Mouse (Mus musculus): ENCODE measurements around the gene Zfp667. TPM values are rescaled to one million over a fixed set of nuclear protein-coding genes. Genes with fewer than 3 reads are reported as not detected.
A peak's percentile ranks its signal among the peaks of the same experiment; 100 is the strongest.
"Not testable (repeated sequence)": the region's sequence is repeated elsewhere in the genome, so short reads cannot be mapped to it uniquely, and the experiment has no call there.

The Zfp667 gene
- 0.69 and 1.3 TPM in 2 replicates for total RNA-seq (2015)
- 0.99 and 3.0 TPM in 2 replicates for total RNA-seq (2017)

DNA sequence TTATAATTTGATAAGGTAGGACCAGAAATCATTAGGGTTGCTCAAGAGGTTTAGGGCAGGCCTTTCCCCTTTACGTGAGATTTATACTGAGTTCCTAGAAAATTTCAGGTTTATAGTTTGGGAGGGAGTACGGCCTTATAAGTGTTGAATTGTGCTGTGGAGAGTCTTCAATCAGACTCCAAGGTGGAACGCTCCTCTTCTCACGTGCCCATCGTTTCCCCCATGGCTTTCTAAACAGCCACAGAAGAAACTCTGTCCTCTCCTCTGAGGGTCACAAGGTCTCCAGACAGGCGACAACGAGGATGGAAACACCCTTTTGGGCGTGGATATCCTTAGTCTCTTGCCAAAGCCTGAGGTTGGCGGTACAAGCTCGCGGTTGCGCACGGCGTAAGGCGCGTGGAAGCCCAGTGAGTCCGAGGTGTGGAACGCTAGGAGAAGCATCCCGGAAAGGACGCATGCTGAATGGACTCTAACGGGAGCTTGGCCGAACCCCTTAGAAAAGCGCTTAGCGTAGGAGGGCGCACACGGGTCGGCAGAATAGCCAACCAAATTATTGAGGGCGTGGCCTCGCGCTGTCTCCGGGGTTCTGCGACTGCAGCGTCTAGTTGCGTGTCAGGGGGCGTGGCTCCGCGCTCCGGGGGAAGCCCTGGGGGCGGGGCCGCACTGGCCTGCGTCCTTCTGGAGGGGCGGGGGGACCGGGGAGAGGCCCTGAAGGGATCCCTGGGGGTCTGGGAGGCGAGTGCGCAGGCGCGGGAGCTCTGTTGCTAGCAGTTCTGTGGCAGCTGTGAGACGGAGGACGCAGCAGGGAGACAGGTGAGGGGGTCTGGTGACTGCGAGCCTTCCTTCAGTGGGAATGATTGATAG is at the start of gene Zfp667:
Gene Zfp667 (plus strand): TSS at position 738 of the 864 bp plus-strand sequence.
- ATAC-seq (ENCODE audit: poor library complexity, severe bottlenecking) = peak; percentile 69

DNA sequence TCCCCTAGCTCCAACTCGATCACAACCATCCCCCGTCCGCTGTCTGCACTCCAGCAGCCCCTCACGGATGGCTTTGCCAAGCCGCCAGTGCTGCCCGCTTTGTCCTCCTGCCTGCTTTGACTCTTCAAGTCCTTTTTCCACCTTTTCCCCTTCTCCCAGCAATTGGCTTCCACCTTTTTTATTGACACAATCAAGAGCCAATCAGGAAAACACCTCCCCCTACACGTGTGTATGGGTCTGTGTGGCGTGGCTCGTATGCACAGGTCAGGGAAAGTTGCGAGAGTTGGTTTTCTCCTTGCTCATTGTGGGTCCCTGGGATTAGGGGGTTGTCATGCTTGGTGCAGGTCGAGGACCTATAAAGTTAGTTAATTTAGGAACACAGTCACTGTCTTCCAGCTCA is 46.6 kb upstream of the Zfp667 start:
- ATAC-seq (ENCODE audit: poor library complexity, severe bottlenecking) = no peak

DNA sequence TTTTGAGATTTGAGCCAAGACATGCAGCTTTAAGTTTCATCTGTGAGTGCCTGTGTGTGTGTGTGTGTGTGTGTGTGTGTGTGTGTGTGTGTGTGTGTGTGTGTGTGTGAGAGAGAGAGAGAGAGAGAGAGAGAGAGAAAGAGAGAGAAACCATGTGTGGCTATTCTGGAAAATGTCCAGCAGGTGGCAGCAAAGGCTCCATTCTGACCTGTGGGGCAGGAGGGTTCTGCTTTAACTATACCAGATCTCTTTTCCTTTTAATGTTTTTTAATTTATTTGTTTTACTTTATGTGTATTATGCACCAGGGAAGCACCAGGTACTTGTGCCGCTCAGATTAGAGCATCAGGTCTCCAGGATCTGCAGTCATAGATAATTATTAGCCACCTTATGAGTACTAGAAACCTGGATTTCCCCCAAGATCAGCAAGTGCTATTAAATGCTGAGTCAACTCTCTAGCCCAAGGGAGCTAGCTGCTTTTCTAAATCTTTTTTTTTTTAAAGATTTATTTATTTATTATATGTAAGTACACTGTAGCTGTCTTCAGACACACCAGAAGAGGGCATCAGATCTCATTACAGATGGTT is 45.4 kb upstream of the Zfp667 start:
- peak; percentile 60; the same call in 1 of the 2 replicates for ATAC-seq (ENCODE audit: poor library complexity, severe bottlenecking)

DNA sequence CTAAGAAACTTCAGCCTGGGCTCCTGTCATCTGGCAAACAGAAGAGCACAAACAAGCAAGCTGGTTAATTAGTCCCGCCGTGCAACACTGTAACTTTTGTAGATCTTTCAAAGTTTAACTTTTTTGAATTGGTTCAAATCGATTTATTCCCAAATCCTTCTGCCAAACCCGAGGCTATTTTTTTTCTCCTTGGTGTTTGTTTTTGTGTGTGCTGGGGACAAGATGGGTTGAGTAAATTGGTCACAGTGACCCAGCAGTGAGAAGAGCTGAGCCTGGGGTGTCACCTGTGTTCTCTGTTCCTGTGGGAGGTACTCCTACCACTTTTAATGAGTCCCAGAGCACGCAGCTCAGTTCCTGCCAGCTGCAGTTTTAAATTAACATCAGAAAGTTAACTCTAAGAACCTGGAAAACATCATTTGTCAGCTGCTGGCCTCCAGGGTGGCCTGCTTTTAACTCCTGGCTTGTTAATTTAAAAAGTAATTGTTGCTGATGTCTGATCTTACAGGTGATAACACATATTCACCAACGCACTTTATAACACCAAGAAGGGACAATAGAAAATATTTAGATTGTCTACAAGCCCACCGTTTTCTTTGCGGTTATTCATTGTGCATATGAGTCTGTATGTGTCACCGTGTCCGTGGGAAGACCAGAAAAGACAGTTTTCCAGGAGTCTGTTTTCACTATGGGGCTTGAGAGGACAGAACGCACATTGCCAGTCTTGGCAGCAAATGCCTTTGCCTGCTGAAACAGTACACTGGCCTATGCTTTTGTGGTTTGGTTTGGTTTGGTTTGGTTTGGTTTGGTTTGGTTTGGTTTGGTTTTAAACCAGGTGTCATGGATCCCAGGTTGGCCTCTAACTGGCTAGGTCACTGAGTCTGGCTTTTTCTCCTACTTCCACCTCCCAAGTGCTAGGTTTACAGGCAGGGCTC is 41.8 kb upstream of the Zfp667 start:
- ATAC-seq (ENCODE audit: poor library complexity, severe bottlenecking) = no peak

DNA sequence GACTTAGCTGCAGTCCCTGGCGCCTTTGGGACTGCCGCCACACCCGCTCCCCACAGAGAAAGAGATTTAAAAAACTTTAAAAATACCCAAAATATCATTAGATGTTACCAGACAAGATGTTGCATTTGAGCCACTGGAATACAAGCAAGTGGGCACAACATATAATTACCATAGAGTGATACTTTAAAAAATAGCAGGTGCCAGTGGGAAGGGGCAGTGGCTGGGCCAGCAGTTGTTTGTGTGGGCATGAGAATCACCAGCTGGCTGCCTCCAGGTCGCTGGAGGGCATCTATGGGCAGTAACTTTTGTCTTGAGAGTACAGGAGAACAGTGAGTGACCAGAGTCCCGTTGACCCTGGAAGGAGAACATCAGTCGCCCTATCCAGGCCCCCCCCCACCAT is 34.0 kb upstream of the Zfp667 start, which contains the start of gene Epp13:
Gene Epp13 (plus strand): TSS at position 301 of the 400 bp plus-strand sequence.
- no peak for ATAC-seq (ENCODE audit: poor library complexity, severe bottlenecking)

DNA sequence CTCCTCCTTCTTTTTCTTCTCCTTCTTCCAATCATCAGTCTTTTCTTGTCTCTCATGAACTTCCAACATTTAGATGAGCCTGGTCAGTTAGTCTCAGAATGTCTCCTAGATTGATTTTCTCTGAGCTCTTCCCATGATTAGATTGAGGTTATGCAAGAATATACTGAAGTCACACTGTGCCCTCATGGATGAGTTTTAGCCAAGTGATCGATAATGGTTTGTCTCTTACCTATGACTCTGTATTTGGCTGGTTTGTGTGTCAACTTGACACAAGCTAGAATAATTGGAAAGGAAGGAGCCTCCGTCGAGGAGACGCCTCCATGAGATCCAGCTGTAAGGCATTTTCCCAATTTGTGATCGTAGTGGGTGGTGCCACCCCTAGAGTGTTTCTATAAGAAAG is 31.9 kb upstream of the Zfp667 start:
- no peak for ATAC-seq (ENCODE audit: poor library complexity, severe bottlenecking)

DNA sequence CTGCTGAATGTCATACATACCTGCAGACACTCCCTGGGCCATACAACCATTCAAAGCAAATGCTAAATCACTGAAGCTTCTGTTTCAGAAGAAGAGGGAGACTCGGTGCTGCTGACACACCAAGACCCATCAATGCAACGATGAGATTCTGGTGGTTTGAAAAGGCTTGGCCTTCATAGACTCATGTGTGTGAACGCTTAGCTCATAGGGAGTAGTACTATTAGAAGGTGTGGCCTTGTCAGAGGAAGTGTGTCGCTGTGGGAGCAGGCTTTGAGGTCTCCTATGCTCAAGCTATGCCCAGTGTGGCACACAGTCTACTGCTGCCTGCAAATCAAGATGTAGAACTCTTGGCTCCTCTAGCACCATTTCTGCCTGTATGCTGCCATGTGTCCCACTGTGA is 29.0 kb upstream of the Zfp667 start:
- ATAC-seq (ENCODE audit: poor library complexity, severe bottlenecking) = no peak

DNA sequence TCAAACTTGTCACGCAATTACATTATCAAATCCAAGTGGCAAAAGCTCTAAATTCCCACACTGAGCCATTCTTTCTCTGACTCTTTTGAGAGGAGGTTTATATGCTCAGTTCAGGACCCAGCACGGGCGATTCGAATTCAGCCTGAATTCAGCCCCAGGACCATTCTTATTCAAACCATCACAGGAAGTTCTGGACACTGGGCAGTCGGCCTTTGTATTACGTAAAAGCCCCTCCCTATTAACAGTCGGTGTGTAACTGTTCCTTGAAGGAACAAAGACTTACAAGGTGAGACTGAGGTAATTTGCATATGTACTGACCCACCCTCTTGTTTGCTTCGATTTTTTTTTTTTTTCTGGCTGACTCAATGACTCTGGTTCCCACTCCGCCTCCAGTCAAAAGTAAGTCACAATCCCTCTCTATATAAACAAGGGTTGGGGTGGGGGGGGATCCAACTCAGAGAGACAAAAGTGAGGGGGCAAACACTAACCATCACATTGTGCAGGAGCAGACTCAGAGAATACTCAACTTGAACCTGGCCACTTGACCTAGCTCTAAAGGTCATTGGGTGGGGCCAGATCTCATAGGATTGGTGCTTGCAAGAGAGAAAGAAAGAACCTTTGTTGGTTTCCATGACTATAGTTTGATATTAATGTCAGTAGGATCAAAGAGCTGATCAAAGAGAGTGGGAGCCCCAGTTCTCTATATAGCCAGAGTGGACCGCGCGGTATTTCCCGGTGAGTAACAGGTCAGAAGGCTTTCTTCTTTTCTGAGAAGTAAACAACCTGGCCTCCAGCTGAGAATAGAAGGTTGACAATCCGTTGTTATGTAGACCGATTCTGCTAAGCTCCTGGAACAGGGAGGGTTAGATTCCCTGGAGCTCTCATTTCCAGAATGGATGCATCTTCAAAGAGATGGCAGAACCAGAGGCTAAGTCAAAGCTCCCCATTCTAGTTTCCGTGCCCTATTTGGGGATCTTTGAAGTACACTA is 27.9 kb upstream of the Zfp667 start:
- no peak for ATAC-seq (ENCODE audit: poor library complexity, severe bottlenecking)

DNA sequence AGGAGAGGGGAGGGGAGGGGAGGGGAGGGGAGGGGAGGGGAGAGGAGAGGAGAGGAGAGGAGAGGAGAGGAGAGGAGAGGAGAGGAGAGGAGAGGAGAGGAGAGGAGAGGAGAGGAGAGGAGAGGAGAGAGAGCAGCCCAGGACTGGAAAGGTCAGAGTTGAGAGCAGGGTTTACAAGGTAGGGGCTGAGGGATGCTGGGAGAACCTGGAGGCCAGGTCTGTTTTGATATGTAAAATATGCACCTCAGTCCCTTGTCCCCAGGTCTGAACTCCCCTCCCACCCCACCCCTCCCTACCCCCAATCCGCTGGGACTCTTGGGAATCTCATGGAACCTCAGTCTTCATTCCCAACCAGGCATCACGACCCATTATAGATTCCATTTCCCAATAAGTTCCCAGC is 26.4 kb upstream of the Zfp667 start:
- not testable (repeated sequence) for ATAC-seq (ENCODE audit: poor library complexity, severe bottlenecking)

DNA sequence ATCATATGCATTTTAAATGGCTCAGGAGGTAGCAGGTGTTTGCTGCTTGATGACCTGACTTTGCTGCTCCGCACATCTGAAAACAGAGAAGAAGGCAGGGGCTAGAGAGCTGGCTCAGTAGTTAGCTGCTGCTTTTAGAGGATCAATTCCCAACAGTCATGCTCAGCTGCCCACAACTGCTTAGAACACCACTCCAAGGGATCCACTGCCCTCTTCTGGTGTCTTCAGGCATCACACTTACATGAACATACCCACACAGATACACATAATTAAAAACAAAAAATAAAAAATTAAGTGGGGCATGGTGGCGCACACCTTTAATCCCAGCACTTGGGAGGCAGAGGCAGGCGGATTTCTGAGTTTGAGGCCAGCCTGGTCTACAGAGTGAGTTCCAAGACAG is 24.3 kb upstream of the Zfp667 start:
- ATAC-seq (ENCODE audit: poor library complexity, severe bottlenecking) = no peak

DNA sequence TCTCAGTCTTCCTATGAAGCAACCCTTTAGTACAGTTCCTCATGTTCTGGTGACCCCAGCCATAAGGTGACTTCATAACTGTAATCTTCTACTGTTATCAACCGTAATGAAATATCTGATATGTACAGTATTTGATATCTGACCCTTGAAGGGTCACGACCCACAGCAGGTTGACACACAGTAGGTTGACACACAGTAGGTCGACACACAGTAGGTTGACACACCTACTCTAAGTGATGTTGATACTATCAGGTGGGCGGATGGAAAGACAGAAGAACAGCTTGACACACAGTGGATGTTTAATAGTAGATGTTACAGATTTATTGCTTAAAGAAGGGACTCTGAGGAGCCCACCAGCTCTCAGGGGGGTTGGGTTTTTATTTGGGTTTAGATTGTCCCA is 23.4 kb upstream of the Zfp667 start:
- no peak for ATAC-seq (ENCODE audit: poor library complexity, severe bottlenecking)

DNA sequence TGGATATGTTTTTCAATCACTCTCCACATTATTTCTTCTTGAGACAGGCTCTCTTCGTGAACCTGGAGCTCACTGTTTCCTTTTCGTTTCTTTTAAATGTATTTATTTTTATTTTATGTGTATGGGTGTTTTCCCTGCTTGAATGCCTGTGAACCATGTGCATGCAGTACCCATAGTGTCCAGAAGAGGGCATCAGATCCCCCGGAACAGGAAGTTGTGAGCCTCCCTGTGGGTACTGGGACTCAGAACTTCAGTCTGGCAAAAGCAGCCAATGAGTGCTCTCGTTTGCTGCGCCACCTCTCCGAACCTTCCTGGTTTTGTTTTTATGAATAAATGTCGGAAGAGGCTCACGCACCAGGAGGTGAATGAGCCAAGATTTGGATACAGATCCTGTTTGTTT is 20.7 kb upstream of the Zfp667 start:
- ATAC-seq (ENCODE audit: poor library complexity, severe bottlenecking) = peak; percentile 75

DNA sequence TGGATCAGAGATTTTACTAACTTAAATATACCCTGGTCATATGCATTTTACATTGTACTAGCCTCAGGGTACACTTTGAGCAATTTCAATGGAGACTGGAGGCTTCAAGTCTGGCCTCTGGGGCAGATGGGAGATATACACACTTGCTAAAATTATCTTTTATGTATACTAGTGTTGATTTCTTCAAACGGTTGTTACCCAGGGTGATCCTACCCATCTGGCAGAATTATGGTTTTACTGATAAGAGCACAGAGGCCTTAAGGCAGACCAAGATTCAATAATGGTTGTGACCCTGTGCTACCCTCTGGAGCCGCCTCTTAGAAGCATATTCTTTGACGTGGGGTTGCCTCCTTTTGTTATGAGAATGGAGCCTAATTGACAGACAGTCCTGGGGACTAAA is 8.5 kb upstream of the Zfp667 start:
- no peak for ATAC-seq (ENCODE audit: poor library complexity, severe bottlenecking)

DNA sequence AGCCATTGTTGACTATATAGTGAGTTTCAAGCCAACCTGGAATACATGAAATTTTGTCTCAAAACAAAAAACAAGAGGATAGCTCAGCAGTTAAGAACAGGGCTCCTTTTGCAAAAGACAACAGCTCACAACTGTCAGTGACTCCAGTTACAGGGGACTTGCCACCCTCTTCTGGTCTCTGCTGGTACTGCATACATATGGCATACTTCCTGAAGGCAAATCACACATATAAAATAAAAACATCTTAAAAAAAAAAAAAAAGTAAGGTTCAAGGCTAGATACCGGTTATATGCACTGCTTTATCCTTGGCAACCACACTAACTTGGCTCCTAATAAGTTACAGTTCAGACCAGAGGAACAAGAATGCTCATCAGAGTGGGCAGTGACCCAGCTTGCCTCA is 3.6 kb upstream of the Zfp667 start:
- peak; percentile 49 for ATAC-seq (ENCODE audit: poor library complexity, severe bottlenecking)

DNA sequence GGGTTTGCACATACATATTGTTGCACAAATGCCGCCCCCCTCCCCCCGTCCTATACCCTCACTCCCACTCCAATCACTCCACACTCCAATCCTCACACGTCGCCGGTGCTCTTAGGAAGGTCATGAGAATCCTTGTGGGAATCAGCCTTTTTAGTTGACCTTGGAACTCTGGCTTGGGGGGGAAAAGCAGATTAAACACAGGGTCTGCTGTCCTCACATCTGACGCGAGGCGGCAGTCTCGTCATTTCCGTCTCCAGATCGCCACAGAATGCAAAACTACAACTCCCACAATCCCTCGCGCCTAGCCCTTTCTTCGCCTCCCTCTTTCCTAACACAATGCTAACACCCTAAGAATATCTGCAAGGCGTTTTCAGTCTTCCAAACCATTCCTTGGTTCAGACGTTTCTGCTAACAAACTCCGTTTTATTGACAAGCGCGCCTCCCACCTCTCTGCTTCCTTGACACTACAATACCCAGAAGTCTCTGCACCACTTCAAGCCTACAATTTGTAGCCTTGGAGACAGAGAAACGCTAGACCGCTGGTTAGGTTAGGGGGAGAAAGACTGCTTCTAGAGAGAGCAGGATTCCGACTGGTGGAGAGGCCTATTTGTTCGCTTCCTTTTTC is 2.8 kb upstream of the Zfp667 start:
- ATAC-seq (ENCODE audit: poor library complexity, severe bottlenecking) = peak; percentile 73

DNA sequence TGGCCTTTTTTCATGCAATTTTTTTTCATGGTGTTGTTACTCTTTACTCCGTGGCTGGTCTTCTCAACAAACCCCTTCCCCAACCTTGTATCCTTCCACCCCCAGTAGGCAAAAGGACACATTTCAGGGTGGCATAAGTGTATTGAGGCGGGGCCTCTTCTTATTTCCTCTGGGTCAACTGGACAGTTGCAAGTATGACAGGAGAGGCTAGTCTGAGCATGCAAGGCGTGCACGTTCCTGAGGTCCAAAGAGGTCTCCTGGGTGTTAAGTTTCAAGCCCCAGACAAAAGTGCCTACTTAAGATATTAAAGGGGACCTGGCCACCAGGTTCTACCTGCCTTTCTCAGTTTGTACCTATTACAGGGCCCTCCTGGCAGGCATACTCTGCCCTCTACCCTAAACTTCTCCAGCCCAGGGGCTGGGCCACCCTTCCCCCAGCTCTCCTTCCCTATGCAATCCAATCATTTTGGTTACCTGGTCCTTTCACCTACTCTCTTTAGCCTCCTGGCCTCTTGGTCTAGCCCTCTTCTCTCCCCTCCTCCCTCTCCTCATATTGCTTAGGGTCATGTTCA is 1.9 kb upstream of the Zfp667 start:
- no peak for ATAC-seq (ENCODE audit: poor library complexity, severe bottlenecking)

DNA sequence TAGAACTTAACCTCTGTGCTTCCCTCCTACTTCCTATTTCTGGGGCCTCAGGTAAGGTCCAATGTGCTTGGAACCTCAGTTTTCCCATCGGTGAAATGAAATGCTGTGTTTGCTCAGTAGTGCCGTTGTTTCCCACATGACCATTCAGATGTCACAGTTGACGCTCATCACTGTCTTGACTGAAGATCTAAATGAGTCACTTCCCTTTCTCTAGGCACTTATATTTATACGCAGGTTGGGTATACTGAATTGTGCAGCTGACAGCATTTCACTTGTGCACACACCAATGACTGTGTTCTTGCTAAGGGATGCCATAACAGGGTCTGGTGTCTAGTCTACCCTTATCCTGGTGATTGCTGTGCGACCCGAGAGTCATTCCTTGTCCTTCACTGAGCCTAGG is 1.0 kb upstream of the Zfp667 start:
- ATAC-seq (ENCODE audit: poor library complexity, severe bottlenecking) = peak; percentile 5; the same call in 1 of the 2 replicates

DNA sequence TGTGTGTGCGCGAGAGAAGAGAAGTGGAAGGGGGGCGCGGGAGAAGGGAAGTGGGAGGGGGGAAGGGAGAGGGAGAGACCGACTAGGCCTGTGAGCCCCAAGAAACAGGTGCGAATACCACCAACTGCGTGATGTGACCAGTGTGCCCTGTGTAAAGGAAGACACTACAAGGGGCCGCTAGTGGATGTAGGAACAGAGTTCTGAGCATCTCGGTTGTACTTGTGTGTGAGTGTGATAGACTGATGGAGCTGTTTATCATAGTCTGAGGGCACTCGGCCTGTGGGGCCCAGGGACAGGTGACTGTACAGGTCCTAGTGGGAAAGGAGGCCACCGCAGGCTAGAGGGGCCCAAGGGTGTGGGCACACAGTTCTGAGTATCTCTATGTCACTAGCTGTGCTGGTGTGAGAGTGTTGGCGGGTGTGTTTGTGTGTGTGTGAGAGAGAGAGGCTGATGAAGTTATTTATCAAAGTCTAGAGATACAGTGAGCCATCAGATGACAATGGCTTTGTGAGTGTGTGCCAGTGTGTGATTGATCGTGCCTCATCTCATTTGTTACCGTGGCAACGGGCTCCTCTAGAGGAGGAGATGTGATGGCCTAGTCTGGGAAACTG is 647 bp downstream of the Zfp667 start:
- ATAC-seq (ENCODE audit: poor library complexity, severe bottlenecking) = no peak

DNA sequence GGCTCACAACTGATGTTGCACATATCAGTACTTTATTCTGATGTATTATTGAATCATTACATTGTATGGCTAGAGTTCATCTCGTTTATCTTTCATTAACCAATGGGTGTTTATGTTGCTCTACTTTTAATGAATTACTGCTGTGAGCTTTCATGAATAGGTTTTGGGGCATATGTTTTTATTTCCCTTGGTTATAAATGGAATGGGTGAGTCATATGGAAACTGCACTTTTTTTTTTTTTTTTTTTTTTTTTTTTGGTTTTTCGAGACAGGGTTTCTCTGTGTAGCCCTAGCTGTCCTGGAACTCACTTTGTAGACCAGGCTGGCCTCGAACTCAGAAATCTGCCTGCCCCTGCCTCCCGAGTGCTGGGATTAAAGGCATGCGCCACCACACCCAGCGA is 4.7 kb downstream of the Zfp667 start:
- not testable (repeated sequence) for ATAC-seq (ENCODE audit: poor library complexity, severe bottlenecking)

Data from megakaryocyte, adult 5-6 weeks (primary cell).